Mouse (Mus musculus): ENCODE measurements around the gene Brox.

DNA sequence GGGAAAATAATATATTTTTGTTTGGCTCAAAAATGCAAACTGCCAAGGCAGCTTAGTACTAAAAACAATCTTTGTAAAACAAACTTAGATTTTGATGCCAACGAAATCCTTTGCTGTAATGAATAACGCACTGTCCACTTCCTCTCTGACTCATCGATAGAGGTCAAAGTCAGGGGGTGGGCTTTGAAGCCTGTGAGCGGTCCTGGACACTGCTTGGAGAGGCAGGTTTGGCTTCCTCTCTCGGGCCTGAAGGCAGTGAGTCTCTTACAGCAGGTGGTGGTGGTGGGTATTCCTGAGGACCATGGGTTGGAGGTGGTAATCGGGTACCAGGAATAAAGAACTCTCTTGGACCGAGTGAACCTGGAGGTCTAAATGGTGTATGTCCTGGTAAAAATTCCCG lies 30.1 kb upstream of the Brox start:
- TF ChIP-seq EP300 (IDR thresholded peaks at IDR 0.05; ENCODE audit: insufficient read depth, low read depth, low read length) (no peak), CTCF (IDR thresholded peaks at IDR 0.05) (no peak), POLR2A (IDR thresholded peaks at IDR 0.05; ENCODE audit: insufficient read depth, low read depth, low read length) (no peak)
